Mouse (Mus musculus): Measurements from ENCODE around the gene Prim2.
"Not testable (repeated sequence)": the region's sequence is repeated elsewhere in the genome, so short reads cannot be mapped to it uniquely, and the experiment has no call there.

Prim2 gene

DNA sequence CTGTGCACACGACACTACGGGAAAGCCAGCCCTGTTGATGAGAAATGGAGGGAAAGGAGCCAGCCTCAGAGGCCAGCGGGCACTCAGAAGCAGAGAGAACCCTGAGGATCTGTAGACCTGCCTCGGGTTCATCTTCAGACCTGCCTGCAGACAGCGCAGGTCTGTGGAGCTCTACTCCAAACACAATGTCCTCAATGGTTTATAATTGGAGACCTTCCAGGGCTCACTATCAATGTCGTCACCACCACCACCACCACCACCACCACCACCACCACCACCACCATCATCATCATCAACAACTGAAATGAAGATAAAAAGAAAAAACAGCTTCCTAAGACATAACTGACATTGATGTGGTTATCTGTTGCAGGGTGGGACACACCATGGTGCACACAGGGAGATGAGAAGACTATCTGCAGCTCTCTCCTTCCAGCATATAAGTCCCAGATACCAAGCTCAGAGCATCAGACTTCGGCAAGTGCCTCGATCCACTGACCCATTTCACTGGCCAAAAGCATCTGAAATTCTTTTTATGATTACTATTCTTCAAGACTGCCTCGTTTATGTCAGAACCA lies 20.0 kb downstream of the Prim2 start:
- DNase-seq: no peak

DNA sequence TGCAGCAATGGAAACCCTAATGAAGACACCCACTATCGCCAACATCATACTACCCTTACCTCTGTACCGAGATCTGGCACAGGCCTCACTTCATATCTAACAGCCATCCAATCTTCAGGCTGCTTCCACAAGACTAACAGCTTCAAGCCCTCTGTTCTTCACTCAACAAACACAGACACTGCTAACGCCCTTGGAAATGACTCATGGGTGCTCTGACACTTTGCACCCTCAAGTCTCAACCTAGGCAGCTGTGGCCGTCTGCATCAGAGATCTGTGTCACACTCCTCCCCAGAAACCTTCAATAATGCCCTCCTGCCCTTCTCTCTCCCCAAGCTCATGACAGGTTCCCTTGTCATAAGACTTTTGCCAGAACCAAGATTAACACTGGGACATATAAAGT lies 20.6 kb downstream of the Prim2 start:
- DNase-seq: no peak

DNA sequence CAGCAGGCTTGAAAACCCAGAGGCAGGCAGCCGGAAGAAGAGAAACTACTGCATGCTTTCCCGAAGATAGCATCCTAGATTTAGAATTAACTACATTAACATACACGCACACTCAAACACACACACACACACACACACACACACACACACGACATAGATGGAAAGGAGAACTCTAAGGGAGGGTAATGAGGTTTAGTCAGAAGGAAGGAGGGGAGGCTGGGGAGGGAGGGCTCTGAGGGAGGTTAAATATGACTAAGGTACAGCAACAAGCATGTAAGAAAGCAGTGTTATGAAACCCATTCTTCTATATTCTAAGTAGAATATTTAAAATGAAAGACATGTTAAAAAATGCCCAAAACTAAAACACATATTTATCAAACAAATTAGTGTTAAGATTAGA lies 21.9 kb downstream of the Prim2 start:
- DNase-seq: no peak

DNA sequence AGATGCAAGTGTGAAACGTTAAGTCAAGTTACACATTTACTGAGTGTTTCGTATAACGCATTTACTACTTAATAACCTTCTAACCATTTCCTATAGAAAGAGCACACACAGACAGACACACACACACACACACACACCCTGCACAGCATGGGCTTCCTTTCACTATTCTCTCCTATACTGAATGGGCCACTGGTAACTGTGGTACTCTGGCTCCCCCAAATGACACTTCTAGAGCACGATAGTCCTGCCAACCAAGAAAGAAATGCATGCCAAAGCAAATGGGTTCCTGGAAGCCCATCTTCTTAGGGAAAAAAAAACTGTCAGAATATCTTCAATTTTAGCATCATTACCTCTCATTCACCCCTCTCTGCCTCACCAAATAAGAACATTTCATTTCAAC lies 22.4 kb downstream of the Prim2 start:
- peak; percentile 61 to 64 for DNase-seq

DNA sequence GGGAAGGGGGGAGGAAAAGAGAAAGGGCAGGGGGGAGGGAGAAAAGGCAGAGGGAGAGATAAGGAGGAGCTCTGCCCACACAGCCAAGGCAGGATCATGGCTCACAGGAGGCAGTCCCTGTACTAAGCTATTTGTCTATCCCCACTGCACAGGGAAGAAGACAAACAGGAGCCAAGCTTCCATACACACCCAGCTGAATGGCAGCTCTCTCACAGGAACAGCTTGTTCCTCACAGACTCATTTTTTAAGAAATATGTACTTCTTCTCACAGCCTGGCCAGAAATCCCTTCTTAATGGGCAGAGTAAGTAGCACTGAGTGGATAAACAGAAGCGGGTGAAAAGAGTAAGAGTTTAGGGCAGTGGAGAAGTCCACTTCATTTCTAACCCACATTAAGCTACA lies 23.9 kb downstream of the Prim2 start:
- no peak for DNase-seq

DNA sequence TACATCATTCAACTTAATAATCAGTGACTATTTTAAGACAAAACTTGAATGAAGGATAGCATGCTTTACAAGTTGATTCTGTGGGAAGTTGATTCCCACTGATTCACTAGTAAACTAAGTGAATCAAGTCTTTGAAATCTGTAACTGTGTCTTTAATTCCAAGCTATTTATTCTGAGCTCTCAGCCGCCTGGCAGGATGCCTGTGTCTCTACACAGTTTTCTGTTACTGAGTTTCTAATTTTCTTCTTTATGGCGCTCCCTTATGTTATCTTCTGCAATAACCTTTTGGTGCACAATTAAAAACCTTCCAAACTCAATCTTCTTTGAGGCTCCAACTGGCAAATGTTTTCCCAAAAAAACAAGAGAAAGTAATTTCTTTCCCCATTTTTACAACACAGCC lies 28.5 kb downstream of the Prim2 start:
- no peak for DNase-seq

DNA sequence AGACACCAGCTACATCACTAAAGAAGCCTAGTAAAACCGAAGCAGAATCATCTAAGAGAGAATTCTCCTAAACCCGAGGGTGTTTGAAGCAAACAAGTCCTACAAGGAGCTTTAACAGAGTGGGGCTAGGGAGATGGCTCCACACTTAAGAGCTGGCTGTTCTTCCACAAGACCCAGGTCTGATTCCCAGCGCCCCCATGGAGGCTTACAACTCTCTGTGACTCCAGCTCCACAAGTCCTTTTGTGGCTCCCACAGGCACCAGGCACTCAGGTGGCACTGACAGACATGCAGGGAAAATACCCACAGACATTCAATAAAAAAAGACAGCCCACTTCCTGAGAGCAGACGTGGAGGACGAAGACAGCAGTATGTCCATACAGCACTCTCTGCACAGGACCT lies 29.5 kb downstream of the Prim2 start:
- DNase-seq: no peak

DNA sequence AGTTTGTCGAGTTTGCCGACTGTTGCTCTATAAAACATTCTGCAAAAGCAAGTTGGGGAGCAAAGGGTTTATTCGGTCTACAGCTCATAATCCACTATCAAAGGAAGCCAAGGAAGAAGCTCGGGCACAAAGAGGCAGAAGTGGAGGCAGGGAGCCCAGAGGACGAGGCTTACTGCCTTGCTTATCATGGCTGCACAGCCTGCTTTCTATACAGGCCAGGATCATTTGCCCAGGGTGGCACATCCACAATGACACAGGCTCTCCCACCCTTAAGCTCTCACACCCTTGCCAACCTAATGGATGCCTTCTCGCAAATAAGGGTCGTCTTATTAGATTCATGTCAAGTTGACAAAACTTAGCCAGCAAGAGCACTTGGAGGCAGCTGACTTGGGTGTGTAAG lies 30.4 kb downstream of the Prim2 start:
- no peak for DNase-seq

DNA sequence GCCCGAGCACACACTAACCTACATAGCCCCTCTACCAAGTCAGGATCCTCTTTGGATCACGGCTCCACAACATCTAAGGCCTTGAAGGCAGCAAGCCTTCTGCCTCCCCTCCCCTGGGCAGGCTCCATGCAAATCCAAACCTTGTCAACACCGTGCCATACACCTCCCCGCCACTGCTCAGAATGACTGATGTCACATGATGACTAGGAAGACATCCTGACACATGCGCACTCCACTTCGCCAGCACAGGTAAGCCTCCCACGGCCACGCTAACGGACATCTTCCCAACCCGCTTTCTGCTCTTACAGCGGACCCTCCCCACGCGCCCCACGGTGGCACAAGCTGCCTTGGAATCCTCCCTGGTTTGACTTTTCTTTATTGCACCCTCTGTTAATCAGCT lies 31.8 kb downstream of the Prim2 start:
- DNase-seq: no peak

DNA sequence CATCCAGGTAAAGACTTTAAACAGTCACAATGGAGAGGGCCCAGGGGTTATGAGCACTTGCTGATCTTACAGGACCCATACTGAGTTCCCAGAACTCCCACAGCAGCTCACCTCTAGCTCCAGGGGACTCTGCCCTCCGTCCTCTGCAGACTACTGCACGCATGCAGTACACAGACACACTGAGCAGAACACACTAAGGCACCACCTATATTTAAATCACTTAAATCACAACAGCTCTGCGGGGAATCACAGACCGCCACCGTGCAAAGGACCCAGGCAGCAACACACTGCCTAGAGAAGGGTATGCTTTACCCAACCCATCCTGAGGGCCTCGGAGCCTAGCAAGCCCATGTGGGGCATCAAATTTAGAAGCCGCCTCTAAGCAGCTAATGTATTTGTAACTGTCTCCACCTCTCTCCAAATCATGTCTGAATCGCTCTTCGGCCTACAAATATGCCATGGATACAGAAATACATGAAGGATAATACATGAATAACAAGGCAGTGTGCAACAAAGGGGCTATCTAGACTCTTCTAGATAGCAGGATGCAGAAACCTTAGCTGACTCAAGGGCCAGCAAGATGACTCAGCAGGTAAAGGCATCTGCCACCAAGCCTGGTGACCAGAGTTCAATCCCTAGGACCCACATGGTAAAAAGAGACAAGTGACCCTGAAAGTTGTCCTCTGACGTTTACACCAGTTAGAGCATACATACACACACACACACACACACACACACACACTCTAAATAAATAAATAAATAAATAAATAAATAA lies 33.0 kb downstream of the Prim2 start:
- DNase-seq: no peak

DNA sequence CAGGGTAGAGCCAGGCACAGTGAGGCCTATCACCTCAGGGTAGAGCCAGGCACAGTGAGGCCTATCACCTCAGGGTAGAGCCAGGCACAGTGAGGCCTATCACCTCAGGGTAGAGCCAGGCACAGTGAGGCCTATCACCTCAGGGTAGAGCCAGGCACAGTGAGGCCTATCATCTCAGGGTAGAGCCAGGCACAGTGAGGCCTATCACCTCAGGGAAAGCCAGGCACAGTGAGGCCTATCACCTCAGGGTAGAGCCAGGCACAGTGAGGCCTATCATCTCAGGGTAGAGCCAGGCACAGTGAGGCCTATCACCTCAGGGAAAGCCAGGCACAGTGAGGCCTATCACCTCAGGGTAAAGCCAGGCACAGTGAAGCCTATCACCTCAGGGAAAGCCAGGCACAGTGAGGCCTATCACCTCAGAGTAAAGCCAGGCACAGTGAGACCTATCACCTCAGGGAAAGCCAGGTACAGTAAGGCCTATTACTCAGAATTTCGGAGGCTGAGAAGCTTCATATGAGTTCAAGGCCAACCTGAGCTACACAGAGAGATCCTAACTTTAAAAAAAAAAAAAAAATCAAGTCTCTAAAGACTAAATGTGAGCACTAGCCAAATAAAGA lies 38.5 kb downstream of the Prim2 start:
- DNase-seq: not testable (repeated sequence)

DNA sequence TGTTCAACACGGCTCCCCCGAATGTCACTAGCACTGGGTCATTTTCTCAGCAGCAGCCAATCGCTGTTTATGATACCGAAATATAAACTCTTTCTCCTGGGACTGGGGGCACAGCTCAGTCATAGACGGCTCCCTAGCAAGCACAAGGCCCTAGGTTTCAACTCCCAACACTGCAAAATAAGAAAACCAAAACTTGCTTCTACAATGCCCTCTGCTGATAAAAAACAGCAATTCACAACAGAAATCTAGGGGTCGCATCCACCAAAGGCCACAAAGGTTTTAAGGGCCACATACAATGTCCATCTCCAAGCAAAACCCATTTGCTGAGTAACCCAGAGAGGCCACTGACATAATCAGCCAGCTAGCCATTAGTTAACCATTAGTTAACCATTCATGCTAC lies 41.8 kb downstream of the Prim2 start:
- DNase-seq: no peak

DNA sequence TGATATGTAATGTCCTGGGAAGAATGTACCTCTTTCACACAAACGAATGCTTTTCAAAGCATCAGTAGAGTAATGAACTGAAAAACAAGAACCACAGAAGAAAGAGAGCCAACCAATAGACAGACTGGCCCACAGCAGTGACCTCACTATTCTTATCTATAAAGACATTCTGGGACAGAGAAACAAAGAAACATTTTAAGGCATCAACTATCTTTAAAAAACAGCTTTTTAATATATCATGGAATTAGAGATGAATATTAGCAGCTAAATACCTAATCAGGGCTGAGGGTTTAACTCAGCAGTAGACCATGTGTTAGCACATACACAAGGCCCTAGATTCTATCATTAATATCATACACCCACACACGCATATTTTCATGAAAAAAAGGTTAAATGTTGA lies 42.5 kb downstream of the Prim2 start:
- no peak for DNase-seq

DNA sequence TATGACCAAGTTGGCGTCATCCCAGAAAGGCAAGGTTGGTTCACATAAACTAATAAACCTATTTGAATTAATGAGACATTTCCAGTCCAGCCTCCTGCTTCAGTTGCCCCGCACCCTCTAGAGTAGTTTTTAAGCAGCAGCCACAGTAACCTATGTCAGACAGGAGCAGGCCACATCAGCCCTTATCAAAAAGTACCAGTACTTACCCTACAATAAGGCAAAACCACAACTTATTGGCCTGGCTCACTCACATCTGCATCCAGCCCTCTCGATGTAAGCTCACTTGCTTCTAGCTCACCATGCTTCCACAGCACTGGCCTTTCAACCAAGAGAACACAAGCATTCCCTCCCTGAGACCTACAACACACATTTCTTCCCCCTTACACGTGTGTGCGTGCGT lies 44.7 kb downstream of the Prim2 start:
- no peak for DNase-seq

DNA sequence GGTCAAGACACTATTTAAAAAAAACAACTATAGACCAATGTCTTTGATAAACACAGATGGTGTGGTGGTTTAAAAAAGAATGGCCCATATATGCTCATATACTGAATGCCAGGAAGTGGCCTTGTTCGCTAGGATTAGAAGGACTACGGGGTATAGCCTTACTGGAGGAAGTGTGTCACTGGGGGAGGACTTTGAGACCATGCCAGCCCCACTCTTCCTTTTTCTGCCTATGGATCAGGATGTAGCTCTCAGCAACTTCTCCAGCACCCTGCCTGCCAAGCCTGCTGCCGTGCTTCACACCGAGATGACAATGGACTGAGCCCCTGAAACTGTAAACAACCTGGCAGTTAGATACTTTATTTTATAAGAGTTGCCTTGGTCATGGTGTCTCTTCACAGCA lies 45.2 kb downstream of the Prim2 start:
- DNase-seq: no peak

DNA sequence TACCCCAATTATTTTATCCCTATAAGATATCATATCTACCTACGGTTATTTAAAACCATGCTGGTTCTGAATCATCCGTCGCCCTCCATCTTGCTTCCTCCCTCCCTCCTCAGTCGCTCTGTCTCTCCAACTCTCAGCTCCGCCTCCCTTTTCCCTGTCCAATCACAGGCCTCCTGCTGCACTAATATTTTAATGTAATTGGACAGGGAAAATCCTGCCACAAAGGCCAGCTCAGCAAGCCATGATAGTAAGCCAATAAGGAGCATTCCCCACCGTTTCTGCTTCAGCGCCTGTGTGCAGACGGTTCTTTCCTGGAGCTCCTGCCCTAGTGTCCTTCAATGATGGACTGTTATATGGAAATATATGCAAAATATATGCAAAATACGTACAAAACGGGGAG lies 47.8 kb downstream of the Prim2 start:
- DNase-seq: no peak

DNA sequence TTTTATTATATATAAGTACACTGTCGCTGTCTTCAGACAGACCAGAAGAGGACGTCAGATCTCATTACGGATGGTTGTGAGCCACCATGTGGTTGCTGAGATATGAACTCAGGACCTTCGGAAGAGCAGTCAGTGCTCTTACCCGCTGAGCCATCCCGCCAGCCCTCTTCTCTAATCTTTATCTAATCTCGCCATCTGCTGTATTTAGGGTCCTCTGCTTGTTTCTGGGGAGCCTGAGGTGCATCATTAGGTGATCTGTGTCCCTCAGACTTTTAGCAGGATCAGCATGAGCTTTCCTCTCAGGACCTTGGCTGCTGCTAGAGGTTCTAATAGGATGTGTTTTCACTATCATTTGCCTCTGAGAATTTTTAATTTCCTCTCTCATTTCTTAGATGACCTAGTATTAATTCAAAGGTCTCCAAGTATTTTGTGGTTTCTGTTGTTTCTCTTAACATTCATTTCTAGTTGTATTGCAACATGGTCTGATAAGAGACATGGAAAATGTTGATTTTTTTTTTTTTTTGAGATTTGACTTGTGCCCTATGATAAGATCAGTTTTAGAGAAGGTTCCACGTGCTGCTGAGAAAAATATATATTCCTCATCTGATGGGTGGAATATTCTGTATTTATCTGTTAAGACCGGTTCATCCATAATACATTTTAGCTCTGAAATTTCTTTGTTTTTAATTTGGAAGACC lies 49.4 kb downstream of the Prim2 start:
- DNase-seq: no peak

DNA sequence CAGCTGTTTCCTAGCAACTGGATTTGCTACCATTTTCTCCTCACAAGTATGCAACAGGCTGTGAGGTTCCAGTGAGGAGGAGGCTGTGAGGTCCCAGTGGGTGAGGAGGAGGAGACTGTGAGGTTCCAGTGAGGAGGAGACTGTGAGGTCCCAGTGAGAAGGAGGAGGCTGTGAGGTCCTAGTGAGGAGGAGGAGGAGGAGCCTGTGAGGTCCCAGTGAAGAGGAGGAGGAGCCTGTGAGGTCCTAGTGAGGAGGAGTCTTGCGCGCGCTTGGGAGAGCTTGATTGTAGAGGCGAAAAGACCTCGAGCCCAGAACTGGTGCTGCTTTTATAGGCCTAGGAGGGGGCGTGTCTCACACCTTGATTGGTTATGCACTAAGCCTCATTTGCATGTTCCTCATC lies 53.0 kb downstream of the Prim2 start:
- not testable (repeated sequence) for DNase-seq

DNA sequence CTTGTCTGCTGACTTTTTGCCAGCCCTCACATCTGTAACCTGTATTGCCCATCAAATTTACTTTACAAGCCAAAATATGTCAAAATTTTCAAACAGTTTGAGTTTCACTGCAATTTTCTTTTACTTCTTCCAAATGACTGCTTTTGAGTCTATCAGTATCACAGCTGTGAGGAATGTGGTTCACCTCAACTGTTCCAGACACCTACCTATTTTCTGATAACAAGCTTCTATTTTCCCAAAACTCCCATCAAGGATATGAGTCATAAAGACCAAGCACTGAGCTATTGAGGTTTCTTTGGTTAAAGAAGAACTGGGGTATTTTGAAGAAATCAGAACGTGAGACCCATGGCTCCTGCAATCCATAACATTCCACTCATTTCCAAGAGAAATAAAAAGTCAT lies 57.5 kb downstream of the Prim2 start:
- DNase-seq: no peak

DNA sequence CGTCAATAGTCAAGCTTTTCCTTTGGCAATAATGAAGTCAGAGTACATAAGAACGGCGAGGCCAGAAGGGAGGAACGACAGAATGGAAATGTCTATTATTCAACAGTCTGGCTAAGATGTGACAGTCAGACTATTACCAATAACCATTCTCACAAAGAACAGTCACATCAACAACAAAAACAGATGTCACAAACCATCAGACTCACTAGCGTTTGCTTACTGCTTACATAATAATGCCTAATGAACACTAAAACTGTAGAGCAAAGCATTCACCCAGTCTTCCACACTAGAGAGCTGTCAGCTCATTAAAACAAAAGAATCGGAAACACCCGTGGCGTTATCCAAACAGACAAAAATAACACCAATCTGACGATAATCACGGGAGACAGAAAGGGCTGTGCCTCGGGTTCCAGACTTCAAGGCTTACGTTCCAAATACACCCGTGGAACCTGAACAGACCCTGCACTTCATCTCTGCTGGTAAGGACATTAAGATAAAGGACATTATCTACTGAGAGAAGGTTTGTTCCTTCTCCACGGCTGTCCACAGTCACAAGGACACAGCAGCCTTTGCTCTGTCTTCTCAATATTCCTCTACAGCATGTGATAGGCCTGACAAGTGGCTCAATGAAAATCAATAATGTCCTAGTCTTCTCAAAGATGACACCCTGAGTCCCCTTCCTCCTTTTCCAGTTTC lies 59.4 kb downstream of the Prim2 start:
- DNase-seq: no peak

DNA sequence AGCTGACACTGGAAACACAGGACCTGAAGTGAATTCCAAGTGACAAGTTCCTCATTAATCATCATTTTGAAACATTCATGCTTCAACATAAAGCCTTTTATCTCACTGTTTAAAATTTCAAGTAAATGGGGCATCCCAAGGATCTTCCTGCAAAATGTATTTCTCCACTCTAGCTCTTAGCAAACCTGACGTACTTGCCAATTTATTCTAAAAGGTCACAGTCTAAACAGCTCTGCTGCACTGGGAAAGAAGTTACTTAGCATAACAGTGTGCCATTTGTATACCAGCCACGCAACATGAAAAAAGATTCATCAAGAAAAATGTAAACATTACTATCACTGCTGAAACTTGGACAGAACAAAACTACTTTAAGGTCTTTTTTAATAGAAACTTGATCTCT lies 61.5 kb downstream of the Prim2 start:
- DNase-seq: no peak

DNA sequence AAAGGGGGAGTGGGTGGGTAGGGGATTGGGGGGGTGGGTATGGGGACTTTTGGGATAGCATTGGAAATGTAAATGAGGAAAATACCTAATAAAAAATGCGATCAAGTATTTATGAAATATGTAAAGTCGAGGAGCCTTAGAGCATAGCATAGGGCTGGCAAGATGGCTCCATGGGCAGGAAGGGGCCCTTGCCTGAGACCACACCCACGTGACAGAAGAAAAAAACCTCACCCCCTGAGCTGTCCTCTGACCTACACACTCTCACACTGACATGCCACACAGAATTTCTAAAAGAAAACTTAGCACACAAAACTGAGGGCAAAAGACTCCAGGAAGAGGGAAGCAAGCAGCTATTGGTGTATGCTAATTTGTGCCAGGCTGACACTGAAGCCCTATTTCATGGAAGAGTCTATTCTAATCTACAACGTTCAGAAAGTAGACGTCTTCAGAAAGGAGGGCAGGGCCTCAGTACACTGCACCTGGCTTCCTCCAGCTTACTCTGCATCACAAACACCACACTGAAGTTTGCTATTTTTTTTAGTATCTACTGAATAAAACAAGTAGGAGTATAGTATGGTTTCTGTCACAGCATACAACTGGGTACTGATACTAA lies 65.4 kb downstream of the Prim2 start:
- no peak for DNase-seq

DNA sequence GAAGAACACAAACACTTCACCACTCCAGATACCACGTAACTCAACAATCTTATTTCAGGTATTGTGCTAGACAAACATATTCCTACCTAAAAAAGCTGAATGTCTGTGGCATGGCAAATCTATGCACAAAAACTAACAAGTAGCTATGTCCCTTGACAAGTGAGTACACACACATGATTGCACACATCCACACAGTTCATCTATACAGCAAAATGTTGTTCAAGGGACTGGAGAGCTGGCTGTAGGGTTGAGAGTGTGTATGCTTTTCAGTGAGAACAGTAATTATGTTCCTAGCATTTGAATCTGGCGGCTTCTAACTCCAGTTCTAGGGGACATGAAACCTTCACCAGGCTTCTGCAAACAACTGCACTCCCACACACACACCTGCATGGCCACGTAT lies 69.9 kb downstream of the Prim2 start:
- no peak for DNase-seq

All from cerebellum, postnatal 10 days (tissue).